Mouse (Mus musculus): ENCODE measurements at regions not wholly inside any gene's neighbourhood (a gene's known extent, or its start where the extent isn't known, plus 50 kb on each side); places are given as distances from the start of the nearest gene placed in this dataset.

GRCm38 (mm10) chr12:45745697-45746096, 671.2 kb upstream of the Stxbp6 start:
- no peak for DNase-seq

GRCm38 (mm10) chr12:45744619-45745018, 670.1 kb upstream of the Stxbp6 start:
- no peak for DNase-seq

- DNase-seq, result peak; percentile 13 to 31
Observed at GRCm38 (mm10) chr12:45733661-45734060, 659.2 kb upstream of the Stxbp6 start.

- DNase-seq, result no peak
Observed at GRCm38 (mm10) chr12:45724565-45725370, 650.3 kb upstream of the Stxbp6 start.

GRCm38 (mm10) chr12:45711351-45711750, 636.8 kb upstream of the Stxbp6 start:
- DNase-seq, result no peak

GRCm38 (mm10) chr12:45710766-45711165, 636.3 kb upstream of the Stxbp6 start:
- DNase-seq, result no peak

- DNase-seq, result peak; percentile 24 to 29
Observed at GRCm38 (mm10) chr12:45689291-45689690, 614.8 kb upstream of the Stxbp6 start.

- no peak for DNase-seq
Observed at GRCm38 (mm10) chr12:45686765-45687164, 612.3 kb upstream of the Stxbp6 start.

- DNase-seq, result no peak
Observed at GRCm38 (mm10) chr12:45672361-45672760, 597.9 kb upstream of the Stxbp6 start.

- no peak for DNase-seq
Observed at GRCm38 (mm10) chr12:45671554-45671948, 597.0 kb upstream of the Stxbp6 start.

GRCm38 (mm10) chr12:45670874-45671553, 596.5 kb upstream of the Stxbp6 start:
- no peak for DNase-seq

- no peak for DNase-seq
Observed at GRCm38 (mm10) chr12:45670246-45670873, 595.9 kb upstream of the Stxbp6 start.

GRCm38 (mm10) chr12:45659612-45660011, 585.1 kb upstream of the Stxbp6 start:
- DNase-seq, result no peak

GRCm38 (mm10) chr12:45656574-45656973, 582.1 kb upstream of the Stxbp6 start:
- DNase-seq, result no peak

- no peak for DNase-seq
Observed at GRCm38 (mm10) chr12:45648654-45649053, 574.1 kb upstream of the Stxbp6 start.

GRCm38 (mm10) chr12:45644180-45644579, 569.7 kb upstream of the Stxbp6 start:
- DNase-seq, result no peak

- no peak for DNase-seq
Observed at GRCm38 (mm10) chr12:45622830-45623229, 548.3 kb upstream of the Stxbp6 start.

- DNase-seq, result no peak
Observed at GRCm38 (mm10) chr12:45620056-45620455, 545.5 kb upstream of the Stxbp6 start.

- DNase-seq, result no peak
Observed at GRCm38 (mm10) chr12:45614509-45615150, 540.1 kb upstream of the Stxbp6 start.

- DNase-seq, result no peak
Observed at GRCm38 (mm10) chr12:45614074-45614473, 539.6 kb upstream of the Stxbp6 start.

- no peak for DNase-seq
Observed at GRCm38 (mm10) chr12:45599443-45599842, 524.9 kb upstream of the Stxbp6 start.

GRCm38 (mm10) chr12:45597904-45598570, 523.5 kb upstream of the Stxbp6 start:
- peak in 1 of 2 experiments; percentile 34 for DNase-seq

- DNase-seq, result no peak
Observed at GRCm38 (mm10) chr12:45594689-45595088, 520.2 kb upstream of the Stxbp6 start.
